Mouse (Mus musculus) CH12.LX (cell line): ENCODE data around the gene Khk.

Experiments used
- CTCF ChIP-seq, 2 experiments: IDR thresholded peaks in 1 of 2; conservative IDR thresholded peaks in 1 of 2; 2 replicates each; pipeline ENCODE4 v1.5.1; 2011 to 2012; ENCODE audit warnings: low read depth in 2 of 2, low read length in 2 of 2, improper control_type of control experiment in 1 of 2, inconsistent platforms in 1 of 2, mild to moderate bottlenecking in 1 of 2, moderate library complexity in 1 of 2
- EP300 ChIP-seq: IDR thresholded peaks from 2 replicates; pipeline ENCODE4 v1.6.1; 2011; ENCODE audit warnings: low read length, improper control_type of control experiment

DNA sequence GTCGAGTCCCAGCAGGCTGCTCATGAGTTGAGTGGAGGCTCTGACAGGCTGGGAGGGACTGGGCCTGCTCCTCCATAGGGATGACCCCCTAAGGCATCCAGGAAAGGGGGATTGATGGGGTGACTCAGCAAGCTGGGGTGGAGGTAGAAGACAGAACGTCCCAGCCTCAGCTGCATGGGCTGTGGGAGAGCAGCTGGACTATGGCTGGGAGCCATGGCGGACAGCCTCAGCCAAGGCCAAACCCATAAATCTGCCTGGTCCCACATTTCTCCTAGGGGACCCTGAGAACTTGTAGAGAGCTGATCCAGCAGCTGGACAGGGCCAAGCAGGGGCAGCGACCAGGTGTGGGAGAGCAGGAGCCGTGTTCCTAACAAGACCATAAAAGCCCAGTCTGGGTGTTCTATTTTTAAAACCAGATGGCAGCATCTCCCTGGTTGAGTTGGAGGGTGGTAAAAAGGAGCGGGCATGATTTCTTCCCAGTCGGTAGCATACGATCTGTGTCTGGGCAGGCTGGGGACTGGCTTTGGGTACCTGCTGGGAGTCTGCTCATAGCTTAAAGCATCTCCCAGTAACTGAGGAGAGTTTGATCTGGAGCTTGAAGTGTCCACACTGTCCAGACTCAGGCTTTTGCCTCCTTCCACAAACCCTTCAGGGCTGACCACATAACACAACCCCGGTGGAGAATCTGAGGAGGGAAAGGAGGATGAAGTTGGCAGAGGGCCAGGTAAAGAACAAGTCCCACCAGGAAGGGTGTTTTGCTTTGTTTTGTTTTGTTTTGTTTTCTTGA is 53.8 kb downstream of the Khk start:
- TF ChIP-seq EP300 (no peak), CTCF (conservative IDR thresholded peaks at IDR 0.05 in 1 of 2, IDR thresholded peaks at IDR 0.05 in 1 of 2; ENCODE audit: low read depth in 2 of 2, low read length in 2 of 2) (no peak)
